Mouse (Mus musculus) olfactory bulb, adult 2 months (tissue): Measurements from ENCODE around the gene Imp4.

Source experiments
- CTCF ChIP-seq: fragments of 200-500 bp; IDR thresholded peaks from 2 replicates; pipeline ENCODE4 v1.5.1; 2012; ENCODE audit warnings: low read depth, mild to moderate bottlenecking, low read length, moderate library complexity; ENCODE audit not compliant: insufficient read depth
- POLR2A ChIP-seq: fragments of 200-500 bp; IDR thresholded peaks from 2 replicates; pipeline ENCODE4 v1.6.1; 2012; ENCODE audit warnings: mild to moderate bottlenecking, low read depth, low read length, moderate library complexity; ENCODE audit not compliant: insufficient read depth

DNA sequence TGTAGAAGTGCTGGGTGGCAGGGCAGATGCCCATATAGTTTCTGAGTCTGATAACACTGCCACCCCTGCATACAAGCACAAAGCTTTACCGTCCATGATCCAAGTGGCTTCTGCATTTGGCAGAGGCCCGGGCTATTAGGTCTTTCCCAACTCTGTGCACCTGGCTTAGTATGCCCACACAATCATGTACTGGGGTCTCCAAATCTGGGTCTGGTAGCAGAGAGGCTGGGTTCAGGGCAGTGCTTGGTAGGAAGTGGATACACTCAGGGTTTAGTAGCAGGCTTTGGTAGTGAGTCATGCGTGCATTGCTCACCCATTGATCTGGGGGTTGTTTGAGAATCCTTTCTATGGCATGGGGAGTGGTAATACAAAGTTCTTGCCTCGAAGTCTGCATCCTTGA, 10.4 kb upstream of the Imp4 start:
- TF ChIP-seq POLR2A (no peak), CTCF (no peak)
